Mouse (Mus musculus): ENCODE measurements around the gene Dhx35.

Dhx35 gene

GRCm38 (mm10) chr2:158898469-158899196 lies 104.0 kb downstream of the Dhx35 start:
- DNase-seq: no peak
